Mouse (Mus musculus) large intestine, adult 2 months (tissue): ENCODE measurements around the gene Cenps. TPM values are rescaled to one million over a fixed set of nuclear protein-coding genes. Genes with fewer than 3 reads are reported as not detected.
"Not testable (repeated sequence)": the region's sequence is repeated elsewhere in the genome, so short reads cannot be mapped to it uniquely, and the experiment has no call there.

Experiments used
- DNase-seq: peaks from one replicate; pipeline ENCODE4 v3.0.0-alpha.2; 2012; ENCODE audit warnings: low read depth, low spot score
- WGBS: fragments of 180-500 bp; shearing (Covaris S2); methylation state at CpG from one replicate; pipeline ENCODE4 v1.1.7; 2018; 5-methylcytosine and 5-hydroxymethylcytosine counted together
- polyA plus RNA-seq: library from polyadenylated mRNA; depleted of rRNA; stranded (reverse); fragments of >200 nt; gene quantifications from 2 replicates; pipeline ENCODE4 v1.2.3, GENCODE M21; 2012; rRNA removed

Gene Cenps
- polyA plus RNA-seq, result 4.9 and 5.1 TPM in 2 replicates

GRCm38 (mm10) chr4:149136982-149137770 is at the start of gene Cenps:
Cenps (minus strand) TSS chr4:149137629.
- DNase-seq, result peak; percentile 39
- WGBS, result 1% methylated on average over 68 of the region's 68 CpGs

DNA sequence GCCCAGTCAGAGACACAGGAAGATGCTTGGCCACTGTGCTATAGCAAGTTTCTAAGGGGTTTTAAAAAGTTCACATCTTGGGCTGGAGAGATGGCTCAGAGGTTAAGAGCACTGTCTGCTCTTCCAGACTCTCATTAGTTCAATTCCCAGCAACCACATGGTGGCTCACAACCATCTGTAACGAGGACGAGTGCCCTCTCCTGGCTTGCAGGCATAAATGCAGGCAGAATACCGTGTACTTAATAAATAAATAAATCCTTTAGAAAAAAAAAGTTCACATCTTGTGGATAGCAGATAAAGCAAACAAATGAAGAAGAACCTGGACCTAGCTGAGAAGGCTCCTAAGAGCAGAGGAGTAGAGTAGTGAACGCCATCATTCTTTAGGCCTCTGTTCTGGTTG is 45.3 kb upstream of the Cenps start:
- 69% methylated on average over 4 of the region's 4 CpGs for WGBS
- DNase-seq, result no peak

GRCm38 (mm10) chr4:149182192-149182591 is 44.8 kb upstream of the Cenps start:
- 87% methylated on average over 7 of the region's 7 CpGs for WGBS
- DNase-seq, result no peak

DNA sequence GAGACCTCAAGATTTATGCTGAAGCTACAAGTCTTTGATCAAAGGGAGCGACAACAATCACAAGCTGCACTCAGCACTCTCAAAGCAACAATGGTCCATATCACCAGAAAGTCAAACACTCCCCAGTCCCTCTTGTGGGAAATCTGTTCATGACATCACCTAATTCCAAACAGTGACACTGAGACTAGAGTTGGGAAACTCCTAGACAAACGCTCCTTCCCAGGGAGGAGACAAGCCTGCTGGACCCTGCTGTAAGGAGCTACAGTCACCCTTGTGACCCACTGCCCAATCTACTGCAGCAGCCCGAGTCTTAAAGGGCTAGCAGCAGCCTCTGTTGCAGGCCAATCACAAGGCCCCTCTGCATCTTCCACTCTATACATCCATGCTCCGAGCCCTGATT is 42.1 kb upstream of the Cenps start:
- no peak for DNase-seq
- WGBS, result 69% methylated on average over 4 of the region's 4 CpGs

DNA sequence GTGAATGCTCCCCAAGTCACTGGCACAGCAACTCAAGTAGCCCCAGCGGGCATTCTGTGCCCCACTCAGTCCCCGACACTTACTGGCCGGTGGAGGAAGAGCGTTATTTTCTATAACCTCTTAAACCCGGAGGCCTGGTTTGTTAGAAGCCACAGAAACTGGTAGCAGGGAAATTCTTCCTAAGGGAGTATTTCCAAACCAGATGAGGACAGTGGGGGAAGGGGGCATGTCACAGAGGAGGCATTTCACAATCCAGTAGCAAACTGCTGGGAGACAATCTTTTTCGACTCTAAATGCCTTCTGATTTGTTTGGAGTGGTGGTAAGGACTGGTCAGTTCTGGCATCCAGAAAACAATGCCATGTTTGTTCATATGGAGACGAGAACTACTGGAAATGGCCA is 41.7 kb upstream of the Cenps start:
- no peak for DNase-seq
- WGBS, result 78% methylated on average over 7 of the region's 7 CpGs

GRCm38 (mm10) chr4:149178328-149178727 is 40.9 kb upstream of the Cenps start:
- WGBS, result 33% methylated on average over 7 of the region's 7 CpGs
- peak; percentile 52 for DNase-seq

- DNase-seq, result no peak
- WGBS, result 26% methylated on average over 5 of the region's 5 CpGs
Measured at GRCm38 (mm10) chr4:149177046-149177445, 39.6 kb upstream of the Cenps start.

- no peak for DNase-seq
- WGBS, result 62% methylated on average over 6 of the region's 6 CpGs
Measured at GRCm38 (mm10) chr4:149176645-149177044, 39.2 kb upstream of the Cenps start.

DNA sequence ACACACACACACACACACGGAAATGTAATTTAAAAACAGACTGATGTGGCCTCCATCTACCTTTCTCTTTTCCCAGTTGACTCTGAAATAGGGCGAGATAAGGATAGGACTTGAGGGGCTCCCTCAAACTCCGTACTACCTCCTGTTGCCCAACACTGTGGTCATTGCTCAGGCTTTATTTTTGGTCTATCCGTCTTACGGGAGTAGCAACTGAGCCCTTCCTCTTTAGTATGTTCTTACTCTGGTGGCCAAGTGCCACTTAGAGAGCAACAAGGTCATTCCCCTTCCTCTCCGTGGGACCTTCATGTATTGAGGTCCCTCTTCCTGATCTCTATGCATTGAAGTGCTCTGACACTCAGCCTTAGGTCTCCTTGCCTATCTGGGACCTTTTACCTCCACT is 36.2 kb upstream of the Cenps start:
- WGBS, result 85% methylated on average over 6 of the region's 6 CpGs
- DNase-seq, result no peak

GRCm38 (mm10) chr4:149172666-149173065 is 35.2 kb upstream of the Cenps start:
- no peak for DNase-seq
- WGBS, result 76% methylated on average over 2 of the region's 2 CpGs

DNA sequence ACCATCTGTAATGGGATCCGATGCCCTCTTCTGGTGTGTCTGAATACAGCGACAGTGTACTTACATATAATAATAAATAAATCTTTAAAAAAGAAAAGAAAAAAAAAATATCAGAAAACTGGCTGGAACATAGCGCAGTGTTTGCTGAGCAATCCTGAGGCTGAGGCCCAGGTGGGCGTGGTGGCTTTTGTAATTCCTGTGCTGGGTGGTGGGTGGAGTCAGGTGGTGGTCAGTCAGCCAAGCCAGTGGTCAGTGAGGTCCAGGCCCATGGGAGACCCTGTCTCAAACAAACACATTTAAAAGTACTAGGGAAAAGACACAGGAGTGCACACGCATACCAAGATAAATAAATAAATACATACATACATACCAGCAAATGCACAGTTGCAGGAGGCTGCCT is 34.7 kb upstream of the Cenps start:
- no peak for DNase-seq
- 62% methylated on average over 5 of the region's 5 CpGs for WGBS

- 11% methylated on average over 5 of the region's 5 CpGs for WGBS
- peak; percentile 61 for DNase-seq
Measured at GRCm38 (mm10) chr4:149171581-149171981, 34.2 kb upstream of the Cenps start.

- DNase-seq, result peak; percentile 97
- WGBS, result 19% methylated on average over 7 of the region's 7 CpGs
Measured at GRCm38 (mm10) chr4:149170394-149170931, 33.0 kb upstream of the Cenps start.

- not testable (repeated sequence) for DNase-seq
- 33% methylated on average over 7 of the region's 8 CpGs for WGBS
Measured at GRCm38 (mm10) chr4:149169926-149170325, 32.5 kb upstream of the Cenps start.

- WGBS, result 56% methylated on average over 2 of the region's 2 CpGs
- DNase-seq, result no peak
Measured at GRCm38 (mm10) chr4:149168016-149168415, 30.6 kb upstream of the Cenps start.

DNA sequence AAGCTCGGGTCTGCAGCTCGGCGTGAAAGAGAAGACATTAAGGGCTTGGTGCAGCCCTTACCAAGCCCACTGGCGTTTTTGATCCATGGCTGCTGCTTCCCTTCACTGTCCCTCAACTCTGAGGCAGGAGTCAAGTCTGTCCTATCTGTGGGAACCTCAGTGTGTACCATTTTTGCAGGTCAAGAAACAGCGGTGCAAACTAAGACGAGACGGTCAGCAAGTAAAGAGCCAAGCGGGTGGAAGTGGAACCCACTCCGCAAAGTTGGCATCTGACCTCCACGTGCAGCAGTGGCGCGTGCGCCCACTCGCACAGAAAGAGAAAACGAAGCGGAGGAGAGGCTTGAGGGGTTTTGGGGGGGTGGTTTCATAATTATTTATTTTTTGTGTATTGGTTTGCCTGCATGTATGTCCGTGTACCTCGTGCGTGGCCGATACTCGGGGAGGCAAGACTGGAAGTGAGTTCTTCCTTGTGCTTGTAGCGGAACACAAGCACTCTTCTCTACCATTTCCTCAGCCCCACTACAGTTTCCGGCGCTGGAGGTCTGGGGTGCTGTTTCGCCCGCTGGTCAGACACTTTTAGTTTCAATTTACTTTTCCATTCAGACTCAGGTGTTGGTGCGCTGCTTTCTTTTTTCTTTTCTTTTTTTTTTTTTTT is 29.7 kb upstream of the Cenps start:
- under 1% methylated on average over 27 of the region's 27 CpGs for WGBS
- no peak for DNase-seq

GRCm38 (mm10) chr4:149166215-149166946 is 29.0 kb upstream of the Cenps start, which contains the start of gene Pgd:
Pgd (minus strand) TSS chr4:149166771.
- DNase-seq, result peak; percentile 90

GRCm38 (mm10) chr4:149164150-149164549 is 26.7 kb upstream of the Cenps start:
- 21% methylated on average over 5 of the region's 5 CpGs for WGBS

More at GRCm38 (mm10) chr4:149166215-149166946, 29.0 kb upstream of the Cenps start, which contains the start of gene Pgd:
- WGBS, result under 1% methylated on average over 59 of the region's 59 CpGs

GRCm38 (mm10) chr4:149163196-149163595 is 25.8 kb upstream of the Cenps start:
- DNase-seq, result no peak

More at GRCm38 (mm10) chr4:149164150-149164549, 26.7 kb upstream of the Cenps start:
- DNase-seq, result no peak

DNA sequence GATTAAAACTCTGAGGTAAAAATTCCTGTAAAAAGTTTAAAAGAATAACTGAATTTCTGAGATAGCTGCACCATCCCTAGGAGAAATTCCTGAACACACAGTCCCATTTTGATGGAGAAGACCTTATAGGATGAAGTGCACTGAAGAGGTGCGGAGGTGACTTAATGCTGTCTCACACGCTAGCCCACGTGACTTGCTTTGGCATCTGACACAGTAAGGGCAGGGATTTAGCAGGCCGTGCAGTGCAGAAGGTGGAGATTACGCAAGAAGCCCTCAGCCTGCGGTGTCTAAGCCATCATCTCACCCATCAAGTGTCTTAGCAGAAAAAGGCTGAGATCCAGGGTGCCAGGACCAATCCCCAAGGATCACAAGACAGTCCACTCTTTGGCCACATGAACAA is 23.7 kb upstream of the Cenps start:
- DNase-seq, result no peak

More at GRCm38 (mm10) chr4:149163196-149163595, 25.8 kb upstream of the Cenps start:
- 49% methylated on average over 1 of the region's 1 CpGs for WGBS

More for the DNA sequence above, 23.7 kb upstream of the Cenps start:
- WGBS, result 85% methylated on average over 6 of the region's 6 CpGs
